Mouse (Mus musculus): Measurements from ENCODE around the gene Spsb2.
A peak's percentile ranks its signal among the peaks of the same experiment; 100 is the strongest.

Gene Spsb2

DNA sequence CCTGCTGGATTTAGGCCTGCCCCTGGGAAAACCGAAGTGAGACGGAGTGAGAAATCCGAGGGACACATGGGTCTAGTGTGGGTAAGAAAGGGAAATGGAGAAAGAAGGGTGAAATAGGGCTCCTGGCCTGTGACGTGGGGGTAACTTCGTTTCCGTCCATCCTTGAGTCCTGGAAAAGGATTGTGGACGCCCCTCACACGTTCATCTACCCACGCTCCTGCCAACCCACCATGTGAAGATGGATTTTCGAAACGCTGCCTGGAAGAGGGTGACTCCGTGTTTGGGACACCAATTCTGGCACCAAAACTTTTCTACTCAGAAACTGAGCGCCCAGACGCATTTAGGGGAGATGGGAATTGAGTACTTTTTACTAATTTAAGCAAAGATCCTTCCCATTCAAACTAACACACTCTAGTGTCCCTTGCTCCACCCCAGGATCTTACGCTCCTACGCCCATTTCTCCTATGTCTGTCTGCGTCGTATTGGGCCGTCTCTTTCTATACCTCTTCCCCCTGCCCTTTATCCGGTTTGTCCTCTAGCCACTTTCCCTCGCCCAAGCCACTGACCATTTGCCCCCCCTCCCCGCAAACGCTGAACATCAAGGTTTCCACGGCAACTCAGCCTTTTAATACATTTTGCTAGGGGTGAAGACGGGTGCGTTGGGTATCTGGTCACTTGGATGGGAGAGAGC lies 49.5 kb downstream of the Spsb2 start:
- ATAC-seq (ENCODE audit: low TSS enrichment), result no peak

DNA sequence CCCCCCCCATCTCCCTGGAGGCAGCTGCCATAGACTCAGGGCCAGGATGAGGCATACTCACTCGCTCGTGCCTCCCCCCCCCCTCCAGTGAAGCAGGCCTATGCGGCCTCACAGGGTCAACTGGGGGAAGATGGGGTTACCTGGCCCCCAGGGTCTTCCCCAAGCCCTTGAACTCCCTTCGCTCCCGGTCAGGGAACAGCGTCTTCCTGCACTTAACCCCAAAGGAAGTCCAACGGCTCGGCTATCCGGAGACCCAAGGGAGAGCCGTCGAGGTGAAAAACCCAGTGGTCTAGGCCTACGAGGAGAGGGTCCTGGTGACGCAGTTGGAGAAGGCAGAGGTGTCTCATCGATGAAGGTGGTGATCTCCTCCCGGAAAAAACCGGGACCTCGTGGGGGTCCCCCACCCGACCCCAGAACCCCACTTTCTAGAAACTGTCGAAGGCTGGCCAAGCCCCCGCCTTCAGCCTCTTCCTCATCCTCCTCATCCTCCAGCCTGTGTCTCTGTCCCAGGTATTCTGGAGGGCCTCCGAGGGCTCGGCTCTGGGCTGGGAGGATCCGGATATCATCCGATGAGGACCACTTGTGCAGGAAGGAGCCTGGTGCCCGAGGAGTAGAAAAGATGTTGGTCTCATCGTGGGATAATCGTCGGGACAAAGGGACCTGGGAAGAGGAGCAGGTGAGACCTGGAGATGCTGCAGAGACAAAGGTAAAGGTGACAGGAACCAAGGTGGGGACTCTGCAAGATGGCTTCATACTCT lies 50.3 kb downstream of the Spsb2 start:
- no peak for ATAC-seq (ENCODE audit: low TSS enrichment)

DNA sequence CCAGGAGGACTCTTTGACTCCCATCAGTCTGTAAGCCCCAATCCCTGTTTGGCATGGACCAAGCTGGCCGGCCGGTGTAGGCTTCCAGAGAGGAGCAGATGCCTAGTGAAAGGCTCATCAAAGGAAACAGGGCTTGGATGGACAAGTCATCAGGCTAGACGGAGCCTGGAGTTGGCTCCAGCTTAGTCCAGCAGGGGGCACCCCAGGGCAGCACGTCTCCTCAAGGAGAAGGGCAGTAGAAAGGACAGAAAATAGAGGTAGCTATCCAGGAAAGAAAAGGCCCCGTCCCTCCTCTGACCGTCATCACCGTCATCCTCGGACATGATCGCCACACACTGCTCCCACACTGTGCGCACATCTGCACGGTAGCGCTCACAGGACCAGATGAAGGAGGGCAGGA lies 51.3 kb downstream of the Spsb2 start:
- ATAC-seq (ENCODE audit: low TSS enrichment), result peak; percentile 18
